Mouse (Mus musculus): Measurements from ENCODE around the gene Fkbp10. TPM values are rescaled to one million over a fixed set of nuclear protein-coding genes. Genes with fewer than 3 reads are reported as not detected.

The Fkbp10 gene
- total RNA-seq, 2 experiments from 2014 or later: 65.3 to 68.6 TPM

DNA sequence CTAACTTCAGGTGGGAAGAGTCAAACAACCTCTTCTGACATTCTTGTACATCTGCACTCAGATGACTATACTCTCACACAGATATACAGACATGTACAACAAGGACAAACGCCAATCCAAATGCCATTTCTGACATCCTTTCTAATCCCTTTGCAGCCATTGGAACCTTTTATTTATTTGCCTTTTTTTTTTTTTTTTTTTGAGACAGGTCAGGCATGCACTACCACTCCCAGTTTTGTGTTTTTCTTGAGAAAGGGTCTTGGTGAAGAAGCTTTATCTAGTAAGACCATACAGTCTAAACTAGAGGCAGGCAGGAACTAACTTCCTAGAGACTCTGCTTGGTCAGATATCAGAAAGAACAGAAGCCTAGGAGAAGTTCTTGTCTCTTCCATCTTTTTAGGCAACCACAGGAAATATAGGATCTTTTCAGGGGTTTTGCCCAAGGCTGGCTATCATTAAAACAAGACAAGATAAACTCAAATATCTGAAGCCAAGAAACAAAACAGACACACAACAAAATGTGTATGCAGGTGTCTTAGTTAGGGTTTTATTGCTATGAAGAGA, 49.8 kb downstream of the Fkbp10 start:
- no peak for DNase-seq (ENCODE audit: low spot score in 2 of 2)

DNA sequence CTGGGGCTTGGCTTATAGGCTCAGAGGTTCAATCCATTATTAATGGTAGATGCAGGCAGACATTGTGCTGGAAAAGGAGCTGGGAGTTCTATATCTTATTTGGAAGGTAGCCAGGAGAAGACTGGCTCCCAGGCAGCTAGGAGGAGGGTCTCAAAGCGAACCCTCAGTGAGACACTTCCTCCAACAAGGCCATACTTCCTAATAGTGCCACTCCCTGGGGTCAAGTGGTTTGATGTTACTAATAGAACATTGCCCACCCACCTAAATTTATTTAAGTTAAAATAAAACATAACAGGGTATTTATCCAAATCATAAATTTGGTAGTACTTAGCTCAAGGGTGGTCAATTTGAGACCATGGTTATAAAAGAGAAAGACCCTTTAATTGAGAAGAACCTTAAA, 50.3 kb downstream of the Fkbp10 start:
- no peak for DNase-seq (ENCODE audit: low spot score in 2 of 2)

DNA sequence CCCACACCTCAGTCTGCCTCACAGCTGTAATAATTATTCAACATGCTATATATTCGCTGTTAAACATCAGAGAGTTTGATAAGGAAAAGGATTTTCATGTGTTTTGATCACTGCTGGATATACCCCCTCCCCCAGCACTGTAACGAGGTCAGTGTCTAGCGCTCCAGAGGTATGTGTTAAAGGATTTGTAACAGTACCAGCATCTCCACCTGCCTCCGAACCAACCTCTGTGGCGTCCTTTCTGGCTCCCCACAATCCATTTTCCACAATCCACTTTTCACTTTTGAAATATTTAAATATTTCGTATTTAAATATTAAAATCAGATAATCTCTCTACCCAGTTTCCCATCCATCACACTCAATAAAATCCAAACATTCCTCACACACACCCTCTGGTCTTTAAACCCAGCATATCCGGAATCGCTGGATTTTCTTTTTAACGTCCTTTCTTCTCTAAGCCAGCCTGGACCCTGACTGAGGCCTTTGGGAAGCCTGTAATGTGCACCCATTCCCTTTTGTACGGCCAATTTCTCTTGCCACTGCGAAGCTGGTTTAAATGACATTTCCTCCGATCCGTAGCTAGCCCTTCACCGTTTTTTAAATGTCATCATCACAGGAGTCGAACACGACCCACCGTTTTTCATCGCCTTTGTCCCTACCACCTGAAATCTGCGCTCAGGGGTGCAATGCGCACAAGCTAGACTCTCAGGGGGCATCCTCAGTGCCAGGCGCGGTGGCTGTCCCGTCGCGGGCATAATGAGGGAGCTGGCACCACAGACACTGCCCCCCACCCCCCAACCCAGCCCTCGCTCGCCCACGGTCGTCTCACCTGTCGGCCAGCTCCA, 56.1 kb downstream of the Fkbp10 start:
- no peak for DNase-seq (ENCODE audit: low spot score in 2 of 2)

DNA sequence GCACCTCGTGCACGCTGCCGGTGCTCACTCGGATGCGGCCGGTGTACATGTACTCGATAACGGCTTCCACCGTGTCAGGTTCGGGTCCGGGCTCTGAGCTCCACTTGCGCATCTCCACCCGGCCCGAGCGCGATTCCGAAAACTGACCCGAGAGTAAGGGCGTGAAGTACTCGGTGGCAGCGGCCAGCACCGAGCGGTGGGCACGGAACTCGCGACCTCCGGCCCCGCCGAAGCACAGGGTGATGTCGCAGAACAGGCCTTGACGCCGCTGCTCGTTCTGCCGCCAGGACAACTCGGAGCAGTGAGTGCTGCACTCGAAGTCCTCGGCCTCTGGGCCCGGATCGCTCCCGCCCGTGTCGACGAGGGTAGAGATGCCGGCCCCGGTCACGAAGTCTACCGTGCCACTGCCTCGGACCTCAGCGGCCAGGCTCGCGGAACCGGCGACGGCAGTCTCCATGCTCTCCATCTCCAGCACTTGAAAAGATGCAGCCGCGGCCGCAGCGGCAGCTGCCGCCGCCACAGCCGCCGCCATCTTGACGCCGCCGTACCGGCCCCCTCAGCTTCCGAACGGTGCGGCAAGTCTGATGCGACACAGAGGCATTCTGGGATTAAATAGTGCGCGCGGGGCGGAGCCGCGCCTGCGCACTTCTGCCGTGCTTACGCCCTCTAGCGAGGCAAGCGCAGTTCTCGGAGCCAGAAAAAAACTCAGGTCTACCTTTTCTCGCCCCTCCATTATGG, 56.9 kb downstream of the Fkbp10 start, which contains the start of gene Klhl11:
Klhl11 (minus strand) TSS at position 545 of the 738 bp plus-strand sequence.
- DNase-seq (ENCODE audit: low spot score in 2 of 2): peak; percentile 84 to 88

DNA sequence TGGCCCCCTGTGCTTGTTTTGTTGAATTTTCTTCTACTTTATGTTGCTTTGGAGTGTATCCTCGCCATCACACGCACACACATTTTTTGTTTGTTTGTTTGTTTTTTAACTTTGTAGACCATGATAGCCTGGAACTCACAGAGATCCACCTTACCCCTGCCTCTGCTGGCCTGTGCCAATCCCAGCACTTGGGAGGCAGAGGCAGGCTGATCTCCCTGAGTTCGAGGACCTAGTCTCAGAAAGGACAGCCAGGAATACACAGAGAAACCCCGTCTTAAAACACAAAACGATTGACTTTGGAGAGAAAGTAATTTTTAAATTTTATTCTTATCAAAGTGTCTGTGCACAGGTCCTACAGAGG, 57.4 kb downstream of the Fkbp10 start:
- no peak for DNase-seq (ENCODE audit: low spot score in 2 of 2)

Small RNAs within 50 kb of the gene (microRNA-seq; reads per million reads assigned to microRNA genes)
- gene Gm27374: not detected

Other genes with a start within 250 kb of the Fkbp10 start
- gene Krt9, start 222.5 kb upstream of the Fkbp10 start, total RNA-seq (2021): under 1 TPM; 0.11 to 0.22 TPM
- under 1 TPM; 0.93 to 0.98 TPM for gene Krt14, start 208.1 kb upstream of the Fkbp10 start, total RNA-seq (2021)
- not detected for gene Krt16, start 166.8 kb upstream of the Fkbp10 start, total RNA-seq (2021)
- gene Krt17, start 154.7 kb upstream of the Fkbp10 start, total RNA-seq (2021): under 1 TPM; 0.25 to 0.31 TPM
- gene Krt42, start 145.8 kb upstream of the Fkbp10 start, total RNA-seq (2021): not detected
- 100 to 1,000 TPM; 886 to 904 TPM for gene Eif1, start 95.8 kb upstream of the Fkbp10 start, total RNA-seq (2021)
- gene Gast, start 81.3 kb upstream of the Fkbp10 start, total RNA-seq (2021): not detected
- 100 to 1,000 TPM; 106 to 110 TPM for gene Hap1, start 59.6 kb upstream of the Fkbp10 start, total RNA-seq (2021)
- 100 to 1,000 TPM in 1 of 2 experiments, 10 to 100 TPM in 1; 99.0 to 109 TPM for gene Jup, start 17.9 kb upstream of the Fkbp10 start, total RNA-seq (2021)
- 10 to 100 TPM; 40.1 to 43.5 TPM for gene P3h4, start 861 bp upstream of the Fkbp10 start, total RNA-seq (2021)
- 10 to 100 TPM; 82.4 to 84.5 TPM for gene Nt5c3b, start 26.1 kb downstream of the Fkbp10 start, total RNA-seq (2021)
- 1 to 10 TPM; 1.5 to 2.1 TPM for gene Klhl10, start 26.2 kb downstream of the Fkbp10 start, total RNA-seq (2021)
- 10 to 100 TPM; 48.8 to 50.0 TPM for gene Klhl11, start 57.0 kb downstream of the Fkbp10 start, total RNA-seq (2021)
- 100 to 1,000 TPM; 420 to 464 TPM for gene Acly, start 112.3 kb downstream of the Fkbp10 start, total RNA-seq (2021)
- 1 to 10 TPM; 2.2 TPM for gene Ttc25, start 129.9 kb downstream of the Fkbp10 start, total RNA-seq (2021)
- gene Cnp, start 159.2 kb downstream of the Fkbp10 start, total RNA-seq (2021): 10 to 100 TPM; 49.5 to 51.3 TPM
- gene Nkiras2, start 203.5 kb downstream of the Fkbp10 start, total RNA-seq (2021): 10 to 100 TPM; 49.5 to 50.0 TPM
- gene Dnajc7, start 204.5 kb downstream of the Fkbp10 start, total RNA-seq (2021): 100 to 1,000 TPM; 296 to 306 TPM

Measured in adrenal gland, postnatal 4 days (tissue).